Mouse (Mus musculus): ENCODE results near the gene Usf3.
A peak's percentile ranks its signal among the peaks of the same experiment; 100 is the strongest.

DNA sequence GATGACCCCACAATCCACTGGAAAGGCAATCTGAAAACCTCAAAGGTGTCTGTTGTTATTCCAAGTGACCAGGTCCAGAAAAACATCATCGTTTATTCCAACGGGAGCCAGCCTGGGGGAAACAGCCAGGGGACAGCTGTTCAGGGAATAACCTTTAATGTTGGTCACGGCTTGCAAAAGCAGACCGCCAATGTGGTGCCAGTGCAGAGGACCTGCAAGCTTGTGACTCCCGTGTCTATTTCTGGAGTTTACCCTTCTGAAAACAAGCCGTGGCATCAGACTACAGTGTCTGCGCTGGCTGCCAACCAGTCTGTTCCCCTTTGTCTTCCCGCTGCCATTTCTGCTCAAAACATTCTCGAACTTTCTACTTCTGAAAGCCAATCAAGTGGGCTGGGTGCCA lies 42.5 kb downstream of the Usf3 start:
- TF ChIP-seq CTCF (IDR thresholded peaks at IDR 0.05) = no peak
- TF ChIP-seq EP300 (IDR thresholded peaks at IDR 0.05; ENCODE audit: insufficient read depth, low read depth, low read length) = peak; percentile 64; the same call in 1 of the 2 replicates
- TF ChIP-seq POLR2A (IDR thresholded peaks at IDR 0.05; ENCODE audit: insufficient read depth, low read depth, low read length) = peak; percentile 32; the same call in 1 of the 2 replicates

Data from heart, adult 2 months (tissue).